In genomic region chr15:94838646-94839045, GRCm38 (mm10) we compare ENCODE assay signal across 16 mouse cellular contexts.
DNase-seq lines count a peak whose midpoint lies in the region; ATAC-seq and TF ChIP-seq lines count a peak whose summit lies in the region.
"Had no signal": no experiment of that assay in that cellular context is flagged by ENCODE, and none has a peak within 500 bp of the region (broad histone marks: within the 10 kb centered on the region; RNA-seq: fewer than 3 reads in every experiment).

No protein-coding gene starts in this region.

- H3K27me3 ChIP-seq in forebrain, postnatal 0 days (ENCODE audit: insufficient read depth, low read length), result no peaks in the 10 kb centered on the region
- H3K27me3 ChIP-seq: embryonic facial prominence, embryonic 12.5 days; forebrain, embryonic 13.5 days; forebrain, embryonic 15.5 days had no signal

- H3K4me2 ChIP-seq in forebrain, postnatal 0 days (ENCODE audit: low read depth), result no peak overlapping the region
- H3K4me2 ChIP-seq: embryonic facial prominence, embryonic 12.5 days; forebrain, embryonic 13.5 days; forebrain, embryonic 15.5 days had no signal

- no peak overlapping the region for H3K27ac ChIP-seq in forebrain, postnatal 0 days (ENCODE audit: low read depth, low read length)
- H3K27ac ChIP-seq: embryonic facial prominence, embryonic 10.5 days; embryonic facial prominence, embryonic 12.5 days; forebrain, embryonic 13.5 days; forebrain, embryonic 15.5 days had no signal

- no peak overlapping the region for H3K9ac ChIP-seq in forebrain, postnatal 0 days
- H3K9ac ChIP-seq: embryonic facial prominence, embryonic 12.5 days; forebrain, embryonic 13.5 days; forebrain, embryonic 15.5 days had no signal

- no peak overlapping the region for H3K4me3 ChIP-seq in forebrain, postnatal 0 days (ENCODE audit: low read depth, low read length)
- H3K4me3 ChIP-seq: embryonic facial prominence, embryonic 10.5 days; embryonic facial prominence, embryonic 12.5 days; forebrain, embryonic 13.5 days; forebrain, embryonic 15.5 days had no signal

- no peak for TF ChIP-seq CTCF in forebrain, postnatal 0 days (IDR thresholded peaks at IDR 0.05; ENCODE audit: low read depth)

- no peaks in the 10 kb centered on the region for H3K9me3 ChIP-seq in forebrain, postnatal 0 days (ENCODE audit: low read length)
- H3K9me3 ChIP-seq: embryonic facial prominence, embryonic 10.5 days; embryonic facial prominence, embryonic 12.5 days; forebrain, embryonic 13.5 days; forebrain, embryonic 15.5 days had no signal

- no peaks in the 10 kb centered on the region for H3K36me3 ChIP-seq in forebrain, postnatal 0 days (ENCODE audit: insufficient read depth)
- H3K36me3 ChIP-seq: embryonic facial prominence, embryonic 10.5 days; embryonic facial prominence, embryonic 12.5 days; forebrain, embryonic 15.5 days had no signal

- peak; percentile 54 to 57 for DNase-seq in cerebellum, postnatal 14 days
- no peak for DNase-seq in frontal cortex, postnatal 36 days (ENCODE audit: low spot score in 2 of 2)
- peak; percentile 48 for DNase-seq in brain, adult 2 months (ENCODE audit: low read depth, low spot score)
- DNase-seq in forebrain, postnatal 0 days, result no peak
- DNase-seq: adrenal gland, adult 2 months; adrenal gland, postnatal 10 days; adrenal gland, postnatal 25 days; cerebellum, adult 11 months; cerebellum, adult 18-20 months; cerebellum, adult 9-11 months had no signal

- ATAC-seq in cerebellum, adult (ENCODE audit: insufficient number of reproducible peaks, low FRiP score, low TSS enrichment), result no peak
- peak; percentile 74 for ATAC-seq in frontal cortex, adult (ENCODE audit: low TSS enrichment)
- ATAC-seq in forebrain, postnatal 0 days, result no peak
- ATAC-seq: forebrain, embryonic 13.5 days; forebrain, embryonic 15.5 days had no signal

- H3K4me1 ChIP-seq in forebrain, postnatal 0 days (ENCODE audit: insufficient read depth), result no peaks in the 10 kb centered on the region
- H3K4me1 ChIP-seq: embryonic facial prominence, embryonic 10.5 days; embryonic facial prominence, embryonic 12.5 days; forebrain, embryonic 13.5 days; forebrain, embryonic 15.5 days had no signal

- 64% methylated on average over 4 of the region's 4 CpGs for WGBS in forebrain, postnatal 0 days

Comparison
In these comparisons a context has a peak if more than half of its experiments do, and no peak if none do; other contexts are left out.
1. DNase-seq: peak in cerebellum, postnatal 14 days (2 of 2) and brain, adult 2 months (single experiment); none in frontal cortex, postnatal 36 days (0 of 2) and forebrain, postnatal 0 days (single experiment).